Mouse (Mus musculus): ENCODE data around the gene Usp21. TPM values are rescaled to one million over a fixed set of nuclear protein-coding genes. Genes with fewer than 3 reads are reported as not detected.
A peak's percentile ranks its signal among the peaks of the same experiment; 100 is the strongest.

Gene Usp21
- total RNA-seq, 2 experiments from 2014 or later = 9.4 to 9.6 TPM

- peak; percentile 95 for ATAC-seq (replicated peaks; ENCODE audit: low FRiP score, poor library complexity, severe bottlenecking)
Measured at GRCm38 (mm10) chr1:171269848-171270572, 17.8 kb downstream of the Usp21 start, which contains the start of gene B4galt3. Gene B4galt3, plus strand, starts transcription at chr1:171270328.

GRCm38 (mm10) chr1:171268341-171268740, 19.4 kb downstream of the Usp21 start:
- no peak for ATAC-seq (replicated peaks; ENCODE audit: low FRiP score, poor library complexity, severe bottlenecking)

- no peak for ATAC-seq (replicated peaks; ENCODE audit: low FRiP score, poor library complexity, severe bottlenecking)
Measured at GRCm38 (mm10) chr1:171265971-171266744, 21.6 kb downstream of the Usp21 start.

- ATAC-seq (replicated peaks; ENCODE audit: low FRiP score, poor library complexity, severe bottlenecking) = peak; percentile 78; the same call in 1 of the 2 replicates
Measured at GRCm38 (mm10) chr1:171263666-171264461, 23.9 kb downstream of the Usp21 start.

GRCm38 (mm10) chr1:171263185-171263611, 24.6 kb downstream of the Usp21 start:
- ATAC-seq (replicated peaks; ENCODE audit: low FRiP score, poor library complexity, severe bottlenecking) = no peak

- no peak for ATAC-seq (replicated peaks; ENCODE audit: low FRiP score, poor library complexity, severe bottlenecking)
Measured at GRCm38 (mm10) chr1:171262594-171263130, 25.1 kb downstream of the Usp21 start.

- ATAC-seq (replicated peaks; ENCODE audit: low FRiP score, poor library complexity, severe bottlenecking) = no peak
Measured at GRCm38 (mm10) chr1:171260316-171260715, 27.5 kb downstream of the Usp21 start.

- no peak for ATAC-seq (replicated peaks; ENCODE audit: low FRiP score, poor library complexity, severe bottlenecking)
Measured at GRCm38 (mm10) chr1:171258921-171259320, 28.9 kb downstream of the Usp21 start.

- no peak for ATAC-seq (replicated peaks; ENCODE audit: low FRiP score, poor library complexity, severe bottlenecking)
Measured at GRCm38 (mm10) chr1:171257781-171258180, 30.0 kb downstream of the Usp21 start.

- ATAC-seq (replicated peaks; ENCODE audit: low FRiP score, poor library complexity, severe bottlenecking) = peak; percentile 70
Measured at GRCm38 (mm10) chr1:171256937-171257548, 30.7 kb downstream of the Usp21 start.

- ATAC-seq (replicated peaks; ENCODE audit: low FRiP score, poor library complexity, severe bottlenecking) = no peak
Measured at GRCm38 (mm10) chr1:171256095-171256818, 31.5 kb downstream of the Usp21 start.

GRCm38 (mm10) chr1:171252415-171252814, 35.4 kb downstream of the Usp21 start:
- ATAC-seq (replicated peaks; ENCODE audit: low FRiP score, poor library complexity, severe bottlenecking) = no peak

- no peak for ATAC-seq (replicated peaks; ENCODE audit: low FRiP score, poor library complexity, severe bottlenecking)
Measured at GRCm38 (mm10) chr1:171251594-171252324, 36.0 kb downstream of the Usp21 start.

- no peak for ATAC-seq (replicated peaks; ENCODE audit: low FRiP score, poor library complexity, severe bottlenecking)
Measured at GRCm38 (mm10) chr1:171250680-171251593, 36.9 kb downstream of the Usp21 start, which contains the start of gene Ndufs2. Gene Ndufs2, minus strand, starts transcription at chr1:171251388.

GRCm38 (mm10) chr1:171249913-171250600, 37.7 kb downstream of the Usp21 start, which contains the start of gene Adamts4:
Gene Adamts4, plus strand, starts transcription at chr1:171250421.
- no peak for ATAC-seq (replicated peaks; ENCODE audit: low FRiP score, poor library complexity, severe bottlenecking)

Measured in erythroblast, adult 5-6 weeks (primary cell).